Mouse (Mus musculus): ENCODE data around the gene Anapc7.

DNA sequence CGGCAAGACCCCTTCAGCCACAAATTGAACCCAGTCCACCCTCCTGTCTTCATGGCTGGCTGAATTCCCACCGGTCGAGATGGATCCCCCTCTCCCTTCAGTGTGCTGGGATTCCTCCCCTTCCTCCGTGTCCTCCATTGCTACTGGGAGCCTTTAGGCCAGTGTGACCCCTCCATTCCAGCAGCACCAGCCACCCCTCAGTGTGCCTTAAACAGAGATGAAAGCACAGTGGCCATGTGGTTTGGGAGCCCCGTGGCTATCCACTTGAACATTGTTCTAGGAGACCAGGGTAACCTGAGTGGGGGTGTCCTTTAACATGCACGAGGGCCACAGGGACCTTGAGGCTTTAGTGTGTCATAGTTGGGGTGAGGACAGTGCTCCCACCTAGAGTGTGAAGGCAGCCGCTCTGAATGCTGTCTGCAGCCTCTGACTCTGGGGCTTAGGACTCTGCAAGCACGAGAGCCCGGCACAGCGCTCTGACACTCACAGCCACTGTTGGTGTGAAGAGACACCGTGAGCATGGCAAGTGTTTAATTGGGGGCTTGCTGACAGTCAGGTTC is 23.6 kb downstream of the Anapc7 start:
- TF ChIP-seq CTCF (IDR thresholded peaks at IDR 0.05; ENCODE audit: insufficient read depth, low read depth, low read length) (no peak), POLR2A (IDR thresholded peaks at IDR 0.05; ENCODE audit: insufficient read depth, low read depth, low read length) (no peak)
